ENCODE assay signal across 11 mouse cellular contexts in genomic region chr3:10511376-10511775, GRCm38 (mm10).
DNase-seq lines count a peak whose midpoint lies in the region; ATAC-seq and TF ChIP-seq lines count a peak whose summit lies in the region.
"Had no signal": no experiment of that assay in that cellular context is flagged by ENCODE, and none has a peak within 500 bp of the region (broad histone marks: within the 10 kb centered on the region; RNA-seq: fewer than 3 reads in every experiment).

No protein-coding gene starts in this region.

- no peak for TF ChIP-seq EP300 in liver, postnatal 0 days (IDR thresholded peaks at IDR 0.05; ENCODE audit: low read depth)

- H3K9ac ChIP-seq in liver, postnatal 0 days (replicated peaks): no peak overlapping the region
- H3K9ac ChIP-seq: forebrain, embryonic 15.5 days had no signal

- DNase-seq in heart, postnatal 10 days: peak; percentile 24 to 30
- DNase-seq in heart, adult 11 months: no peak
- DNase-seq in NIH3T3 (ENCODE audit: low read depth): peak; percentile 38
- DNase-seq in adrenal gland, postnatal 36 days: peak; percentile 37 to 61
- peak; percentile 15 to 18 for DNase-seq in left cerebral cortex, adult 2 months (ENCODE audit: extremely low spot score in 1 of 2, low spot score in 2 of 2)
- no peak for DNase-seq in liver, postnatal 0 days
- no peak for DNase-seq in hindbrain, embryonic 10.5 days (ENCODE audit: low spot score)
- DNase-seq in lung, postnatal 10 days: no peak
- DNase-seq: kidney, postnatal 4 days; thymus, postnatal 25 days had no signal

- H3K4me1 ChIP-seq in liver, postnatal 0 days (ENCODE audit: insufficient read depth): no peaks in the 10 kb centered on the region
- H3K4me1 ChIP-seq in hindbrain, embryonic 10.5 days (replicated peaks): no peaks in the 10 kb centered on the region
- H3K4me1 ChIP-seq: forebrain, embryonic 15.5 days had no signal

- H3K4me3 ChIP-seq in left cerebral cortex, adult 2 months: no peak overlapping the region
- H3K4me3 ChIP-seq in liver, postnatal 0 days (ENCODE audit: low read depth, low read length): no peak overlapping the region
- no peak overlapping the region for H3K4me3 ChIP-seq in hindbrain, embryonic 10.5 days
- H3K4me3 ChIP-seq: forebrain, embryonic 15.5 days had no signal

- H3K4me2 ChIP-seq in liver, postnatal 0 days (ENCODE audit: low read depth, low read length): no peak overlapping the region
- H3K4me2 ChIP-seq: forebrain, embryonic 15.5 days had no signal

- H3K27ac ChIP-seq in left cerebral cortex, adult 2 months: no peak overlapping the region
- H3K27ac ChIP-seq in liver, postnatal 0 days (ENCODE audit: low read depth): no peak overlapping the region
- no peak overlapping the region for H3K27ac ChIP-seq in hindbrain, embryonic 10.5 days
- H3K27ac ChIP-seq: forebrain, embryonic 15.5 days had no signal

- ATAC-seq in liver, postnatal 0 days: no peak
- ATAC-seq: forebrain, embryonic 15.5 days had no signal

- H3K27me3 ChIP-seq in liver, postnatal 0 days (ENCODE audit: insufficient read depth, low read length): no peaks in the 10 kb centered on the region
- H3K27me3 ChIP-seq in hindbrain, embryonic 10.5 days (ENCODE audit: insufficient read depth, poor library complexity, severe bottlenecking): no peaks in the 10 kb centered on the region
- H3K27me3 ChIP-seq: forebrain, embryonic 15.5 days had no signal

- no peaks in the 10 kb centered on the region for H3K9me3 ChIP-seq in liver, postnatal 0 days (ENCODE audit: low read length)
- no peaks in the 10 kb centered on the region for H3K9me3 ChIP-seq in hindbrain, embryonic 10.5 days
- H3K9me3 ChIP-seq: forebrain, embryonic 15.5 days had no signal

- WGBS in liver, postnatal 0 days (ENCODE audit: insufficient replicate concordance): 61% methylated on average over 1 of the region's 1 CpGs
- WGBS in hindbrain, embryonic 10.5 days: 63% methylated on average over 1 of the region's 1 CpGs

- intact Hi-C loops in heart, postnatal 10 days (cut with DNase I): no loop called here
- intact Hi-C loops in left cerebral cortex, adult 2 months (cut with DNase I): no loop called here

- H3K36me3 ChIP-seq in liver, postnatal 0 days (replicated peaks; ENCODE audit: insufficient read depth, low read length): no peaks in the 10 kb centered on the region
- no peaks in the 10 kb centered on the region for H3K36me3 ChIP-seq in hindbrain, embryonic 10.5 days
- H3K36me3 ChIP-seq: forebrain, embryonic 15.5 days had no signal

- TF ChIP-seq CTCF in left cerebral cortex, adult 2 months (IDR thresholded peaks at IDR 0.05): no peak; the same call in 1 of the 2 replicates
- TF ChIP-seq CTCF in liver, postnatal 0 days (IDR thresholded peaks at IDR 0.05; ENCODE audit: low read depth): no peak

Comparison
In these comparisons a context has a peak if more than half of its experiments do, and no peak if none do; other contexts are left out.
1. DNase-seq: peak in heart, postnatal 10 days (2 of 2), NIH3T3 (single experiment), adrenal gland, postnatal 36 days (2 of 2) and left cerebral cortex, adult 2 months (2 of 2); none in heart, adult 11 months (single experiment), liver, postnatal 0 days (single experiment), hindbrain, embryonic 10.5 days (single experiment) and lung, postnatal 10 days (single experiment).